Mouse (Mus musculus) layer of hippocampus, adult 9-10 months (tissue): ENCODE measurements around the gene Cys1.

Source experiments
- DNase-seq: peaks from one replicate; pipeline ENCODE4 v3.0.0; 2022; ENCODE audit warnings: low spot score

Gene Cys1

GRCm38 (mm10) chr12:24697484-24698204 lies 16.0 kb upstream of the Cys1 start:
- DNase-seq, result no peak

- peak; percentile 78 for DNase-seq
Measured at GRCm38 (mm10) chr12:24696500-24697483, 15.2 kb upstream of the Cys1 start.

DNA sequence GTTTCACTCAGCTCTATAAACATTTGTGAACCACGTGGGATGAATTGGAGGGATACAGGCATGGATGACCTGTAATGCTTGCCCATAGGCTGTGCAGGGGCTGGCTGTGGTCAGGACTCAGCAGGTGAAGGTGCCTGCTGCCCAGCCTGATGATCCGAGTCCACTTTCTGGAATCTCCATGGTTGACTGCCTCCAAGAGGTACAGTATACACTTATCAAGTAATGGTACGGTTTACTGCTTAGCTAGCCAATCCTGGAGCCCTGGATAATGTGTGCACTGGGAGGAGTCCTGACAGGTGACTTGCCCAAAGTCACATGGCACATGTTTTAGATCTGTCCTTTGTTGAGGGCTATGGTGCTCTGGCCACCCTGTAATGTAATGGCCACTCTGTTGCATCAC lies 8.7 kb upstream of the Cys1 start:
- no peak for DNase-seq

DNA sequence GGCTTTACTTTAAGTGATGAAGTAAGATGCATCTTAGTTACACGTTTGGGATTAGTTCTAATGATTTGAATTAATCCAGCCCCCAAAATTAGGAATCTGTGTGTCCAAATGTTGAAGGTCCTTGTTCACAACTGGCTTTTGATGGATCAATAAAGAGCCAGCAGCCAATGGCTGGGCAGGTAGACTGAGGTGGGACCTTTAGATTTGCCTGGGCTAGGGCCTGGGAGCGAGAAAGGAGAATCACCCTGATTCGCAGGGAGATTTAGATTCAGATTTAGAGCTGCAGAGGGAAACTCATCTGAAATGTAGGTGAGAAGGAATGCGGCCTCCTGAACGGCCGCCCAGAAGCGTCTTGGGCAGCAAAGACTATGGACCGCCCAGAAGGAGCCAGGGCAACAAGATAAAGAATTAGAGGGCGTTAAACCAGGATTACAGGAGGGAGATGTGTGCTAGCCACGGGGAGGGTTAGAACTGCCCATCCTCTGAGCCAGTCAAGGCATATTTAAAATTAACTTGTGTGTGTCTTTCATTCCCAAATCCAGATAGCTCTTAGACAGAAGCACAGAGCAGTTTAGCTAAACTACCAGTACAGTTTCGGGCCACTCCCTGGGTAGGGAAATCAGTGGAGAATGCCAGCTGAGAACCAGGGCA lies 5.2 kb upstream of the Cys1 start:
- DNase-seq, result no peak

DNA sequence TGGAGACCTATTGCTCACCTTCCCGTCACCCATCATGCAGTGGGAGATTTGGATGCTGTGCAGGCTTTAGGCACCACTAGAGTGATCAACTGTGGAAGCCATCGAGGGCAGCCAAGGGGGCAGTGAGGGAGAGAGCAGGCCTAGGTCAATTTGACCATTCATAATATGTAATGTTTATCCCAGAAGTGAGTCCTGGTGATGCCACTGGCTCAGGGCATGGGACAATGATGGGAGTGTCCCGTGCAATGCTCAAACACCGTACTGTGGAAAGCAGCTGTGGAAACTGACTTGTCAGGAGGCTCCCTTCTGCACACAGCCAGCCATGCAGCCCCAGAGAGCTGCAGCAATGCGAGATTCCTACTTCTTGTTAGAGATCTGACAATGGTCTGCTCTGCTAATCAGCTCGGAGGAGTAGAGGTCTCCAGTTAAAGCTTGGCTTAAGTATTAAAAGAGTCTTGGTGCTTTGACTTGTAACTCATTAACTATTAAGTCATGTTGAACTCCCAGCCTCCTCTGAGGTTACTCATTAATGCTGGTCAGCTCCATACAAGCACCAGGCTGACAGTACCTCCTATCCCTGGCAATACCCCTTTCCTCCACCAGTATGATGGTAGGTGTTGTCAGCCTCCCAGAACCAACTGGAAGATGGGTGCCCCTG lies 4.6 kb upstream of the Cys1 start:
- DNase-seq, result no peak

- DNase-seq, result no peak
Measured at GRCm38 (mm10) chr12:24683461-24683860, 1.8 kb upstream of the Cys1 start.

GRCm38 (mm10) chr12:24682563-24682962 lies 950 bp upstream of the Cys1 start:
- peak; percentile 17 for DNase-seq

DNA sequence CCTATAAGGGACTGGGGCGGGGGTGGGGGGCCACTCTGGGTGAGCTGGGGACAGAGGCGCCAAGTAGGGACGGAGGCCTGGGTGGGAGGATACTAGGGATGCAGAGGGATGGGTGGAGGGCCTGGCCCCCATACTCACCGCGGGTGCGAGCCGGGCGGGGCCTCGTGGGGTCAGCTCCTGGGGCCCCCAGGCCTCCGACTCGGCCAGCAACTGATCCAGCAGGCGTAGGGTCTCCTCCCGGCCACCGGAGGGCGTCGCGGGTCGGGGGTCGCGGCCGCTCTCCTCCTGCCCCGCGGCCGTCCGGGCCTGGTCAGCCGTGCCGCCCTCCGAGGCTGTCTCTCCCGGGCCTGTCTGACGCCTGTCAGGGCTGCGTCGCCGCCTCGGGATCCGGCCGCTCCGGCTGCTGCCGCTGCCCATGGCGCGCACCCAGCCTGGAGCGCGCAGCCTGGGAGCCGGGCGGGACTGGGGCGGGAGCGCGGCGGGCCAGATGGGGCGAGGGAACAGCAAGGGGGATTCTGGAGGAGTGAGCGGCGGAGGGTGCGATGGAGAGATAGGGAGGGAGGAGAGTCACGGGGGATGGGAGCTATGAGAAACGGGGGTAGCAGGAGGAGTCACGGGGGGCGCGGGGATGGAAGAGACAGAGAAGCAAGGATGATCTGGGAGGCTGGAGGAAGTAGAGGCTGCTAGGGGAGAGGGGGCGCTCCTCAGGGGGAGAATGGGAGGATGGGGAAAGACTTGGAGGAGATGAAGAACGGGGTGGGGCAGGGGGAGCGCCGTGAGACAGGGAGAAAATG lies 924 bp downstream of the Cys1 start:
- no peak for DNase-seq

- no peak for DNase-seq
Measured at GRCm38 (mm10) chr12:24680096-24680491, 1.5 kb downstream of the Cys1 start.

DNA sequence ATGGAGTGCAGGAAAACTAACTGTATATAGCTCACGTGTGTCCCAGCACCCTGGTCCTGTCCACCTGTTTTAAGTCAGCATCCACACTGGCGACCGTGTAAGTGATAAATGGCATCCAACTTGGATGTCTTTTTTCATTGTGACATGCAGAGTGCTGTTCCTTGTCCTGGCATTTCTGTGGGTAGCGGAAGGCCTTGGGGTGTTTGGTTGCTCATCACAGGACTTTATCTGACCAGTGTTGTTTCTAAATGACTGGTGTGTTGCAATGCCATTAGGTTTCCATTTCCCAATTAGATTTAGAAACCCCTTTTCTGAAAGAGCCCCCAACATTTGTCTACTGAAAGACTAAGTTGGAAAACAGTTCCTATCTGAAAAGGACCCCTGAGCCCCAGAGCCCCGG lies 19.5 kb downstream of the Cys1 start:
- no peak for DNase-seq

GRCm38 (mm10) chr12:24661100-24661499 lies 20.5 kb downstream of the Cys1 start:
- no peak for DNase-seq

DNA sequence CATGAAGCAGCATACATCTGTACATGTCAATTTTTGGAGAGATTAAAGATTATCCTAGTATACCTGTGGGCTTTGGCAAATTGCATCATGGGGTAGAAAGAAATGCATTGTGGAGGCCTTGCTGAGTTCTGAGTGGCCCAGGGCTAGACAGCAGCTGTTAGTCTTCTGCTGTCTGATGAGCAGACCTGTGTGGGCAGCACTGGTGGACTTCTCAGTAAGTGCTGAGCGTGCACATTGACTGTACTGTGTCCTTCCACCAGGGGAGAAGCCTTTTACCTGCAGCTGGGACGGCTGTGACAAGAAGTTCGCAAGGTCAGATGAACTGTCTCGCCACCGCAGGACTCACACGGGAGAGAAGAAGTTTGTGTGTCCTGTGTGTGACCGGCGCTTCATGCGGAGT lies 21.7 kb downstream of the Cys1 start:
- no peak for DNase-seq

DNA sequence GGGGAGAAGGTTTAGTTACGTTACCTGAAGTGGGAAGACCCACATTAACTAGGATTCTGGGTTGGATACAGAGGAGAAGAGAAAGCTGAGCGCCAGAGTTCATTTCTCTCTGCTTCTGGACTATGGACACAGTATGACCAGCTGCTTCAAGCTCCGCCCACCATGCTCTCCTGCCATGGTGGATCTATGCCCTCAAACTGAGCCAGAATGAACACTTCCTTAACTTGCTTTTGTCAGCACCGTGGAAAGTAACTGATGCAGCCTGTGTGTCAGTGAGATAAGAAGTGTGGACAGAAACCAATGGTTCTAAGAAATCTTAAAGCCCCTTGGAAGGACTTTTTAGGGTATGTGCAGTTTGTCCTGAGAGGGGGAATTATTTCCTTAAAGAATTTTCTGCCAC lies 22.6 kb downstream of the Cys1 start:
- DNase-seq, result no peak

DNA sequence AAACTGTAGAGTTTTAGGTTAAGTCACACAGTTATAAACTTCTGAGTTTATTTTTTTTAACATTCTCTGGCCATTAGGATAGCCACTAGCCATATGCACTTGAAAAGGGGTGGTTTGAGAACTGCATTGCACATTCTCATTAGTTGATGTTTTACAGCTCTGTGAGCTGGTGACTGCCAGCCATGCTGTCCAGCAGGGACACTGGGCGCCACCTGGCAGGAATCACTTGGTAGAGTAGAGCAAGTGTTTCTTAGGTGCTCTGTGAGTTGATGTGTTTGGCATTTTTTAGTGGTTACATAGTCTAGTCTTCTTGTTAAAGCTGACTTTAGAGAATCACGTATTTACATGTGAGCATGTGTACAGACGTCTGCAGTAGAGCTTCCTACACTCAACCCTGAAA lies 25.2 kb downstream of the Cys1 start:
- DNase-seq, result no peak

GRCm38 (mm10) chr12:24654065-24654862 lies 27.3 kb downstream of the Cys1 start:
- DNase-seq, result no peak

DNA sequence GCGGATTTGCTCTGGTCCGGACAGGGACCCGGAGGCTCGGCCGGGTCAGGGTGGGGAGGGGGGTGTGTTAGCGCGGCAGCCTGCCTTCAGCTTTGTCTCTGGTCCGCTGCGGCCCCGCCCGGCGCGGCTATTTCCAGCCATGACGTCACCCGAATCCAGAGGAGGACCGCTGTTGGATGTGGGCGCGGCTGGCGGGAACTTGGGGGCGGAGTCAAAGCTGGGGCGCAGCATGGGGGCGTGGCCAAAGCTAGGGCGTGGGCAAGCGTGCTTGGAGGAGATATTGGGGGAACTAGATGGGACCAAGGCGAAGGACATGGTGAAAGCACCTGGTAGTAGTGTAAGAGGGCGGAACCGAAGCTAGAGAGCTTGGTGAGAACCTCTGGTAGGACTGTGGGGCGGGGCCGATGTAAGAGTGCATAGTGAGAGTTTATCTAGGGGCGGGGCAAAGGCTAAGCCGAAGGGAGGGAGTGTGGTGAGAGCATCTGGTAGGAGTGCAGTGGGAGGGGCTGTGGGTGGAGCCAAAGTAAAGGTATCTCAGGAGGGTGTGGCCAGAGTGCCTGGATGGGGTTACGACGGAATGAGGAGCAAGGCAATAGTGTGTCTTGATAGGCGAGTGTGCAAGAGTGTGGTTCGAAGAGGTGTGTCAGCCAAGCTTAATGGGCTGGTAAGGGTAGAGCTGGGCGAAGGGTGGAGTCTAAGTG lies 29.8 kb downstream of the Cys1 start:
- DNase-seq, result peak; percentile 89

DNA sequence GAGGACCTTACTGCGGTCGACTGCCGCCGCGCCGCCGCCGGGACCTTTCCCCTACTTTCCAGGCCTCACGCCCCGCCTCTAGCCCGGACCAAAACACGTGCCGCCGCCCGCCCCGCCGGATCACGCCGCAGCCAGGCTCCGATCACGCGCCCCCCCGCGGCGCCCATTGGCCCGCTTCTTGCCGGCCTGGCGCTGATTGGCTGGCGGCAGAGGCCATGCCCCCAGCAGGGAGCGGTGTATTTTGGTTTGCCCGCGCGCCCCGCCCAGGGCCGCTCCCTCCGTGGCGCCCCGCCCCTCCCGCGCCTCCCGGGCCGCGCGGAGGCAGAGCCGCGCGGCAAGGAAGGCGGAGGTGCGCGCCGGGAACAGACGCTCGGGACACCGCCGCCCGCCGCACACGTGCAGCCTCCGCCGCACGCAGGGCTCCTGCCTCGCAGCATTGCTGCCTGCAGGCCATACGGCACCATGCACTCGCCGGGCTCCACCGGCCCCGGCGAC lies 30.5 kb downstream of the Cys1 start, which contains the start of gene Klf11:
Gene Klf11, plus strand, starts transcription at position 212 of the 495 bp plus-strand sequence.
- peak; percentile 82 for DNase-seq

GRCm38 (mm10) chr12:24650415-24651062 lies 31.1 kb downstream of the Cys1 start:
- DNase-seq, result no peak

GRCm38 (mm10) chr12:24648094-24648493 lies 33.5 kb downstream of the Cys1 start:
- no peak for DNase-seq
